Comparison of ENCODE assay signal across 18 mouse cellular contexts in genomic region chr11:86637697-86638096, GRCm38 (mm10).
"Had no signal": no experiment of that assay in that cellular context is flagged by ENCODE, and none has a peak within 500 bp of the region (broad histone marks: within the 10 kb centered on the region; RNA-seq: fewer than 3 reads in every experiment).

No protein-coding gene starts in this region.

- ATAC-seq: midbrain, embryonic 16.5 days had no signal

- H3K4me2 ChIP-seq: lung, embryonic 14.5 days; midbrain, embryonic 12.5 days; neural tube, embryonic 13.5 days; neural tube, embryonic 15.5 days had no signal

- H3K4me1 ChIP-seq: midbrain, embryonic 10.5 days; midbrain, embryonic 12.5 days; neural tube, embryonic 13.5 days; neural tube, embryonic 15.5 days had no signal

- H3K9ac ChIP-seq: lung, embryonic 14.5 days; midbrain, embryonic 12.5 days; neural tube, embryonic 13.5 days; neural tube, embryonic 15.5 days had no signal

- H3K9me3 ChIP-seq: midbrain, embryonic 10.5 days; midbrain, embryonic 12.5 days; neural tube, embryonic 13.5 days; neural tube, embryonic 15.5 days had no signal

- H3K27ac ChIP-seq: midbrain, embryonic 10.5 days; midbrain, embryonic 12.5 days; neural tube, embryonic 13.5 days; neural tube, embryonic 15.5 days had no signal

- H3K4me3 ChIP-seq: midbrain, embryonic 10.5 days; midbrain, embryonic 12.5 days; myocyte; neural tube, embryonic 13.5 days; neural tube, embryonic 15.5 days had no signal

- H3K27me3 ChIP-seq: midbrain, embryonic 12.5 days; neural tube, embryonic 13.5 days; neural tube, embryonic 15.5 days had no signal

- DNase-seq: lung, adult 18-20 months; lung, embryonic 14.5 days; lung, postnatal 4 days; midbrain, embryonic 14.5 days; retina, postnatal 1 day; right cerebral cortex, adult 18-20 months; right cerebral cortex, postnatal 25 days; right cerebral cortex, postnatal 4 days; spleen, adult 18-20 months; thymus, adult 18-20 months; thymus, postnatal 14 days; thymus, postnatal 36 days had no signal
